Mouse (Mus musculus) thymus, adult 2 months (tissue): ENCODE results near the gene Arhgef28.

Experiments used
- CTCF ChIP-seq: fragments of 200-500 bp; IDR thresholded peaks from 2 replicates; pipeline ENCODE4 v1.5.1; 2012; ENCODE audit warnings: mild to moderate bottlenecking, control low read depth, low read length, moderate library complexity, borderline replicate concordance; ENCODE audit not compliant: control insufficient read depth, poor library complexity, insufficient read depth; ENCODE audit errors: extremely low read depth
- POLR2A ChIP-seq: fragments of 200-500 bp; IDR thresholded peaks from 2 replicates; pipeline ENCODE4 v1.6.1; 2012; ENCODE audit warnings: mild to moderate bottlenecking, low read length, control low read depth, moderate library complexity; ENCODE audit not compliant: control insufficient read depth, poor library complexity, insufficient read depth; ENCODE audit errors: extremely low read depth

- no peak for TF ChIP-seq CTCF
- no peak for TF ChIP-seq POLR2A
Measured at GRCm38 (mm10) chr13:98027122-98027521, 179.1 kb downstream of the Arhgef28 start.
